Mouse (Mus musculus) embryo, embryonic 11 days (tissue): ENCODE data around the gene Syngap1.

Source experiments
- DNase-seq: peaks from one replicate; pipeline ENCODE4 v3.0.0-alpha.2; 2015

Syngap1 gene

GRCm38 (mm10) chr17:26995562-26995961 is 54.5 kb downstream of the Syngap1 start:
- DNase-seq = no peak

- no peak for DNase-seq
These were observed 56.6 kb downstream of the Syngap1 start for GRCm38 (mm10) chr17:26997661-26998060.

GRCm38 (mm10) chr17:26998283-26998682 is 57.2 kb downstream of the Syngap1 start:
- no peak for DNase-seq

GRCm38 (mm10) chr17:26999996-27000395 is 58.9 kb downstream of the Syngap1 start:
- no peak for DNase-seq

DNA sequence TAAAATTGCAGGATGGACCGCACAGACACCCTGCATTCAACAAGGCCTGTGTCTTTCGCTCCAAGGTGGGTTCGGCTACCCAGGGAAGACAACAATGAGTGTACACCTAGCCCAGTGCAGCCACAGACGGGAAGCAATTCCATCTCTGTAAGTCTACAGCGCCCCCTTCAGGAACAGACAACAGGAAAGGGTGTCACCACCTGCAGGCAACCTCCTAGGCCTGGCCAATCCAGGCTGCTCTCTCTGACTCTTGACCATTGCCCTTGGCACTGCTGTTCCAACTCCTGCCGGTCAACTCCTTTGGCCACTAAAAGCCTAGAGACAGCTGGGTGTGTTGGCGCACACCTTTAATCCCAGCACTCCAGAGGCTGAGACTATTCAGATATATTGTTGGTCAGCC is 60.1 kb downstream of the Syngap1 start:
- DNase-seq = peak; percentile 39

GRCm38 (mm10) chr17:27001889-27002288 is 60.8 kb downstream of the Syngap1 start:
- no peak for DNase-seq

DNA sequence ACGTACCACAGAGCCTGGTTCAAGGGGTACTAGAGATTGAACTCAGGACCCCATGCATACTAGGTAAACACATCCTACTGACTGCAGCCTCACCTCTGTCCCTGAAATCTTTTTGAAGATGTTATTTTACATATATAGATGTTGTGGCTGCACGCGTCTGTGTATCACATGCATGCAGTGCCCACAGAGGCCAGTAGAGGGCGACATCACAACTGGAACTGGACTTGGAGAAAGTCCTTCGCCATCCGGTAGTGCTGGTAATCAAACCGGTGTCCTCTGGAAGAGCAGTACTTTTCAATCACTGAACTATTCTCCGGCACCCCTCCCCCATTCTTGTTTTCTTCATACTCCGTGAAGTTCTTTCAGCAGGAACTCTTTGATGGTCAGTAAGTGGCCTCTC is 63.4 kb downstream of the Syngap1 start:
- peak; percentile 67 for DNase-seq

- DNase-seq = no peak
These were observed 63.9 kb downstream of the Syngap1 start for GRCm38 (mm10) chr17:27004903-27005485.

GRCm38 (mm10) chr17:27005644-27006043 is 64.6 kb downstream of the Syngap1 start:
- DNase-seq = no peak

DNA sequence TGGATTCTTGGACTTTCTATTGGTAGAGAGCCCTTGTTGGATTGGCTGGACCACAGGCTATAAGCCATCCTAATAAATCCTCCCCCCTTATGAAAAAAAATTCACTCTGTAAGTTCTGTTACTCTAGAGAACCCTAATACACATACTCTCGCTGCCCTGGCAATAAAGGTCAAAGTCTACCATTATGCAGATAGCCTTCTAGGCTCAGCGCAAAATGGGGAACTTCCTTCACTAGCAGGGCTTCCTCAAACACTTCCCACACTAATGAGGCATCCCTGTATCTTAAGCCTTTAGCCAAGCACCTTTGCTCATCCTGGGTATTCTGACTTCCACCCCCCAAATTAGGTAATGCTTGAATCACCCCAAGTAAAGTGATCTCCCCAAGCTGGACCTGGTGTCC is 67.2 kb downstream of the Syngap1 start:
- no peak for DNase-seq

GRCm38 (mm10) chr17:27011167-27011566 is 70.1 kb downstream of the Syngap1 start:
- DNase-seq = no peak

DNA sequence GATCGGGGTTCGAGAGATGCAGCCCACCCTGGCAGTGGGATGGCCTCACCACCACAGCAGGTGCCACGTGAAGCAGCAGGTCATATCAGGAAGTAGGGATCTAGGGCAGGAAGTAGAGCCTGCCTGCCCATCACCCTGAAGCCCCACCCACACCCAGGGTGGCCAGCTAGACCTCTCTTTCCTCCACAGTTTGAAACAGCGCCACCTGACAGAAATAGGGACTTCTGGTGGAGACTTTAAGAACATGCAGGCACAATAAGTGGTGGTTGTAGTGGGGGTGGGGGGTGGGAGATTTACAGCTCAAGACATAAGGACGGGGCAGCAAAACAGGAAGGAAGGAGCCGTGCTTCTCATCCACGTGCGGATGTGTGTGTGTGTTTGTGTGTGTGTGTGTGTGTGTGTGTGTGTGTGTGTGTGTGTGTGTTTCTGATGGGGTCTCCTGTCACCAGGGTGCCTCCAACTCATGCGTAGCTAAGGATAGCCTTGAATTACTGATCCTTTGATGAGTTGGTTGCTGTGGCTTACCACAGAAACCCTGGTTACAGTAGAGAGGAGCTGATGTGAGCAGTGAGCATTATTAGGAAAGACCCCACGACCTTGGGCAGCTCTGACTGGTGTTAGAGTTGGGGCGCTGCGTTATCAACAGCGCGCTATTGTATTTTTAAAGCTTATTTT is 71.1 kb downstream of the Syngap1 start:
- no peak for DNase-seq

DNA sequence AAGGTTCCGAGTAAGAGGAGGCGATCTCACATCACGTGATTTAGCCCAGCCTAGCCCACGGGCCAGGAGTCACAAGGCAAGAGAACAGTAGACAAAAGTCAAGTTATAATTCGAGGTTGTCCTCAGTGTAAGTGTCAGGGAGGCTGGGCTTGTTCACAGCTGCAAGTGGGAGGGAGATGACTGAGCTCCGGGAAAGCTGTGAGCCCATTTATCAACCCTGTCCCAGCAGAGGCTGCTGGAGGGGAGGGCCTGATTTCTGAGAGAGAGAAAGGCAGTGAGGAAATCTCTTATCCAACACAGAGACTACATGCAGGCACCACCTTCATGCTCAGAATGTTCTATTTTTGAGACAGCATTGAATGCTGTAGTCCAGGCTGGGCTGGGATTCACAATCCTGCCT is 71.9 kb downstream of the Syngap1 start:
- DNase-seq = no peak

GRCm38 (mm10) chr17:27017564-27018499 is 76.8 kb downstream of the Syngap1 start:
- peak; percentile 95 for DNase-seq

GRCm38 (mm10) chr17:27018555-27019196 is 77.6 kb downstream of the Syngap1 start:
- no peak for DNase-seq

GRCm38 (mm10) chr17:27021076-27021475 is 80.0 kb downstream of the Syngap1 start:
- no peak for DNase-seq

DNA sequence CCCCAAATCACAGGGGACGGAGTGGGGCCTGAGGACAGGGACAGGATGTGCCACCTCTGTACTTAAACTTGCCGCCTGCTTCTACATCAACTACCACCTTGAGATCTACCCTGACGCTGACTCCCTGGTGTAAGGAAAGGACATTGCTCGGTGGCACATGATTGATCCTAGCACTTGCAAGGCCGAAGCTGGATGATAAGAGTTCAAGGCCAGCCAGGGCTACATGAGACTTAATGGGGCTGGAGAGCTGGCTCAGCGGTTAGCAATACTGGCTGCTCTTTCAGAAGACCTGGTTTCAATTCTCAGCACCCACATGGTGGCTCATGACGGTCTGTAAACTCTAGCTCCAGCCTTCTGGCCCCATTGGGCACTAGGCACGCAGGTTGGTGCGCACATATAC is 80.7 kb downstream of the Syngap1 start:
- DNase-seq = no peak
